Mouse (Mus musculus) embryo, embryonic 11 days (tissue): Measurements from ENCODE around the gene Olfr1463.

Source experiments
- DNase-seq: peaks from one replicate; pipeline ENCODE4 v3.0.0-alpha.2; 2015

Gene Olfr1463

DNA sequence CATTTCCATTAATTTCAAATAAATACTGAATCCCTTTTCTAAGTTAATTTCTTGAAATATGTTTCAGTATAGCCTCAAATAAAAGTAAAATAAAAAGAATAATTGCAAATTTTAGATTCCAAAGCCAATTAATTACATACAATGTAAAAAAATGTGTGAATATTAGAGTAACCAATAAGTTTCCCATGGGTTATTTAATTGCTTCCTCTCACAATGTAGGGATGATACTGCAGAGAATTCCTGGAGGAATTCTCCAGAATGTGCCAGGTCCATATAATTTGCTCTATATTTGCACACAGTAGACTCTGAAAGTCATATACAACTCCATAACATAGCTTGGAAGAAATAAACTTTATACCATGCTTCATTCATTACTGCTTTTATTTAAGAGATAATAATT, at the start of gene Olfr1463:
TSS of gene Olfr1463 (plus strand) at position 301 of the 400 bp plus-strand sequence.
- DNase-seq, result no peak

DNA sequence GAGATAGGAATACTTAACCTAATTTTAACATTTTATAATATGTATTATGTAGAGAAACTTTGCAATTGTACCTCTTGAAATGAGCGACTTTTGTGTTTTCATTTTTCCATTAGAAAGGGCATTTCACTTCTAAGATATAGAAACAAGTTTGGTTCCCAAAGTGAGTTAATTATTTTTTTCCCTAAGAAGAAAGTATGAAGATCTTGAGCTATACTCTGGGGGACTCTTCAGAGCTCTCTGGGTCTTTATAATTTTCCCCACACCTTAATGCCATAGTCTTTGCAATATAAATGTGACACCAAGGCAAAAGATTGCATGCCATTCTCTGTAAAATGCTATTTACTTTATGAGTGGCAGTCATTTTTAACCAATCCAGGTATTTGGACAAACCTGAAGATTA, 45.7 kb upstream of the Olfr1463 start, which contains the start of gene Olfr1462:
TSS of gene Olfr1462 (plus strand) at position 301 of the 400 bp plus-strand sequence.
- no peak for DNase-seq

DNA sequence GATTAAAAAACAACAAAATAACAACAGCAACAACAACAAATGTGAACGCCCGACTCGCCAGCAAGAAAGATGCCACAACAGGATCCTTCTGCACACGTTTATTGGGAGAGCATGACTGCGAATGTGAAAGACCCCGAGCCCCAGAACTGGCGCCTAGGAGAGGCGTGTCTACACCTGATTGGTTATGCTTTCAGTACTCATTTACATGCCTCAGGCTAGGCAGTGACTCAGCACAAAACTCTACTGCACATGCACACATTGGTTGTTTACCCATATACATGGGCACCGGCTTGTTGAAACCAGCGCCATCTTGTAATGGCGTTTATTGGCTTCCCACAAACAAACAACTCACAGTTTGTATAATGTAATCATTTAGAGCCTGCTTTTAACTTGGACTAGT, 9.5 kb upstream of the Olfr1463 start:
- DNase-seq, result no peak
